Mouse (Mus musculus) mesoderm, embryonic 11.5 days (tissue): Measurements from ENCODE around the gene Nhlh1.
A peak's percentile ranks its signal among the peaks of the same experiment; 100 is the strongest.

Experiments
- DNase-seq: peaks from one replicate; pipeline ENCODE4 v3.0.0-alpha.2; 2012; ENCODE audit warnings: low read depth, low spot score

Nhlh1 gene

GRCm38 (mm10) chr1:172057491-172057921 lies at the start of gene Nhlh1:
Gene Nhlh1 (minus strand): TSS chr1:172057573.
- no peak for DNase-seq

DNA sequence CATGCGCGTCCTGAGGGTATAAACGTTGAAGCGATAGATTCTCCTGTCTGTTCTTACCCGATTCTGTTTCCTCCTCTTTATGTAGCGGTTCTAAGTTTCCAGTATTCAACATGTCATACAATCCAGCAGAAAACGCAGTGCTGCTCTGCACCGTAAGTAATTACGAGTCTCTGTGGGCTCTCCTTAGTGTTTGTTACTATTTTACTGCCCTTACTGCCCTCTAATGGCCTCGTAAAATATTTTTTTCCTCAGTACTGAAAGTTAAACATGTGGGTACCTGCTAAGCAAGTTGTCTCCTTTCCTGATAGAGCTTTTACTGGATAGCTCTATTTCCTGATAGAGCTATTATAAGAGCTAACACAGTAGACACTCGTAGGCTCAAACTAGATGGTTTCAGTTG lies 47.7 kb upstream of the Nhlh1 start:
- no peak for DNase-seq

DNA sequence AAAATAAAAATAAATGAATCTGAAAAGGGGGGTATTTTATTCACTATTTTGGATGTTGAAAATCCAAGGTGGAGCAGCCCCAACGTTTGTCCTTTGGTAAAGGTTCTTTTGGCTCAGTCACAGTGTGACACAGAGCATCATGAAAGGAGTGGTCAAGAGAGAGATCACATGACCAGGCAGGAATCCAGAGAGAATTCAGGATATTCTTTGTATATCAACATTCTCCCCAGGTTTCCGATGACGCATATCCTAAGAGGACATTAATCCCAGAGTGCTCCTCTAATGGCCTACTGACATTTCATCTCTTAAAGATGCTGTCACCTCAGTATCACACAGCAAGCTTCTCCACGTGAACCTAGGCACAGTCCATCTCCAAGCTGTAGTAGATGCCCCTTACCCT lies 46.2 kb upstream of the Nhlh1 start:
- DNase-seq, result no peak

DNA sequence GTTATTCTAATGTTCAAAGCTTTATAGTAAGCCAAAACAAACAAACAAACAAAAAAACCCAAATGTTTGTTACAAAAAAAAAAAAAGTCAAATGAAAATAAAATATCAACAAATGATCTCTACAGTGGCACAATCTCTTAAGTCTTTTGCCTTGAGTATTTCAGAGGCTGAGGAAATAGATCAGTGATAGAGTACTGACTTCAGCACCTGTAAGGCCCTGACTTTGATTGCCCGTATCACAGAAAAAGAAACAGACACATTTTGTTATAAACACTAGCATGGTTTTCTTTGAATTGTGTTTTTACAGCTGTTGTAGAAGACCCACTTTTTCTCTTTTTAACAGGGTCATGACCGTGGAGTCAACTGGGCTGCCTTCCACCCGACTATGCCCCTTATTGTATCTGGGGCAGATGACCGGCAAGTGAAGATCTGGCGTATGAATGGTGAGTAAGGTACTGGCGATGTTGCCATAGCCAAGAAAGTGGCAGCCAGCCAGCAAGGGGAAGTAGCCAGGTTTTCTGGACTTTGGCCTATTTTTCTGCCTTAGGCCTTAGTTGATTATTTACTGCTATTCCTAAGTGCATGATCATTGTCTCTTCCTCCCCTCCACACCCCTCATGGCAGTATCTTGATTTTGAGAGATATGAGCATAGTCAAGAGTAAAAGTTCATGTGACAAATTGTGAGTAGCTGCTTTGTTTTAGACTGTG lies 42.1 kb upstream of the Nhlh1 start:
- DNase-seq, result no peak

- peak; percentile 17 for DNase-seq
These were observed 37.8 kb upstream of the Nhlh1 start for GRCm38 (mm10) chr1:172095202-172095601.

DNA sequence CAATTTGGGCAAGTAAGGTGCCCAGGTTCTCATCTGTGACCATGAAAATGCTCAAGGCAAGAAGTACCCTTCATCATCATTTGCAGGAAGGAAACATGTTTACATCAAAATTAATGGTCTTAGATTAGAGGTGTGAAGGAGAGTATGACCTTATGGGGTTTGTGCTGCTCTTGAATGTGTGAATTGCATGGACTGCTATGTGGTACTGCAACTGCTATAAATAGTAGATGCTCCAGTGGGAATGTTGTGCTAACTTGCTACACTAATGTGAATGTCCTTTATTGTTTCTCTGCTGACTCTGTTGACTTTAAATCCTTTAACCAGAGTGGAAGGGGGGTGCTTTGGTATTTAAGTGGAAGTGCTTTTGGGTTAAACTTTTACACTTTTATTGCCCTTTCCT lies 36.9 kb upstream of the Nhlh1 start:
- no peak for DNase-seq

DNA sequence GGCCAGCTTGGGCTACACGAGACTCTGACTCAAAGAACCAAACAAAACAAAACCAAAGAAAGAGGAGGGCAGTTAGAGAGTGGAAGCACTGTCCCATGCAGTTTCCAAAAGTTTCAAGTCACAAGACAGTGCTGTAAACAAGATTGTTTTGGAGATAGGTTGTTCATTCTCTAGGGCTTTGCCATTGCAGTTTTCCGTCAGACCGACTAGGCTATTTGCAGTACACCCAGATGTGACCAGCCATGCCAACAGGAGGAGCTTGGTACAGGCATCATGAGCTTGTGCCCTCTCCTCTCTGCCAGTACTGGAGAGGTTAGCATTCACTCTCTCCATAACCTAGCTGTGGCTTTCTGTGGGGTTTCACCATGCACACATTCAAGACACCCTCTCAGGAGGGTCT lies 36.1 kb upstream of the Nhlh1 start:
- DNase-seq, result no peak

DNA sequence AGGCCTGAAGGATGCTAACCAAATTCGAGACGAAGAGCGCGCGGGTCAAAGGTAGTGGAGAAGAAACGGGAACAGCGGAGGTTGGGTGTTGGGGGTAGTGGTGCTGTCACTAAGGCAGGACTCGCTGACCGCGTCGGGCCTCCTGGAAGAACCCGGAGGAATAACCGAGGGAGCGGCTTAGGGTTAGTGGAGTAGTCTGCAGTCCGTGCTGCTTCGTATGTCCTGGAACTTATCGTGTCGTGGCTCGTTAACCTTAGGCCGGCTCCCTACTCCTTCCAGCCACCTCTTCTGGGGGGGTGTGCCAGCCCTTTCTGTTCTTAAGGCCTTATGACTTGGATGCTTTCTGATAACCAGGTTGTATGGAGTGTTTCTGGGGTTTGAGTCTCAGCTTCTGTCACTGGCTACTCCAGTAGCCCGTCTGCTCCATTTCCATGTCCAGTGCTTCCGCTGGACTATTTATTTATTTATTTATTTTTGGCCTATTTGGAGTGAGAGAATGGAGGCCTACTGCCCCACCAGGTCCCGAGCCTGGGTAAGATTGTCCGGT lies 25.6 kb upstream of the Nhlh1 start:
- DNase-seq, result no peak

GRCm38 (mm10) chr1:172082101-172082898 lies 24.9 kb upstream of the Nhlh1 start, which contains the start of the genes Copa and Ncstn:
Gene Copa (plus strand): TSS chr1:172082529.
Gene Ncstn (minus strand): TSS chr1:172082795.
- DNase-seq, result peak; percentile 95

DNA sequence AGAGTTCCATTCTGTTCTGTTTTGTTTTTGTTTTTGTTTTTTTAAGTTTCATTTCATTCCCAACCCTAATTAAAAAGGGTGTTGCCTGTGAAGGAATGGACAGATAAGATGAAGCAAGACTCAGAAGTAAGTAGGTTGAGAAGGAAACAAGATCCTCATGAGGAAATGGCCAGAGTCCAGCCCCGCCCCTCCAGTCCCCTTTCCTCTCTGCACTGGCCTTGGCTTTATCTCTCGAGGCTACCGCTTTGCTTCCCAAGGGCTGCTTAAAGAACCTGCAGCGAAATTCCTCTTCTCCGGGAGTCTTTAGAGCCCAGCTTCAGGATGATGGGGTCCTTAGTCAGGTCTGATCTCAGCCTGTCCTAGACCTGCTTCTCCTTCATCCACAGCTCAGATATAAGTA lies 20.6 kb upstream of the Nhlh1 start:
- DNase-seq, result no peak

DNA sequence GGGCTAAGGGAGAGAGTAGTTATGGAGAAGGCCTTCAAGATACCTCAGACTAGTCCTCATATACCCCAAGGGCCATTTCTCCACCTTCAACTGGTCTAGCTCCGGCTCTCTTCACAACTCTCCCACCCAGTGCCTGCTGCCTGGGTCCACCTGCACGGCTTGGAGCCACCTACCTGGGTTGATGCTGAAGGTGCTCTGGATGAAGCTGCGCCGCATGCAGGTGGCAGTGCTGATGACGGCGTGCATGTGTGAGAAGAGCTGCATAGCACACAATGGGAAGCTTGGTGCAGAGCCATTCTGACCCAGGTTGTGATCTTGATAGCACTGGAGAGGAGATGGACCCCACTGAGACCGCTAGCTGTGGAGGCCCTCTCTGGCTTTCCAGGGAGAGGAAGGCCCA lies 15.2 kb upstream of the Nhlh1 start:
- DNase-seq, result no peak

DNA sequence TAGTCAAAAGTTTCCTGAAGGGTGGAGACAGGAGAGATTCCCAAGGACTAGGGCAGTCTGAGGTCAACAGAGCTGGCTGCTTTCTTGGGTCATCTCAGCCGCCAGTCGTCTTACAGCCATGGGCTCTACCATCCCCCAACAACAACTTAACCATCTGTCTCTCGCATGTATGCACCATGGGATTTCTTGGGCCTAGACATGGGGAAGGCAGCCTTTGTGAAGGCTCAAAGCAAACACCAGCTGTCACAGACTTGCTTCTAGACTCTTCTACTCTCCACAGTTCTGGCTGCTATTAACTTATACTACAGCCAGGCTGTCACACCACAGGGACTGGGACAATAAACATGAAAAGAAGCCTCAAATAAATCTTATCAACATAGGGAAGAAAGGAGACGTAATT lies 14.2 kb upstream of the Nhlh1 start:
- no peak for DNase-seq

- DNase-seq, result no peak
These were observed 12.9 kb upstream of the Nhlh1 start for GRCm38 (mm10) chr1:172070227-172070626.

DNA sequence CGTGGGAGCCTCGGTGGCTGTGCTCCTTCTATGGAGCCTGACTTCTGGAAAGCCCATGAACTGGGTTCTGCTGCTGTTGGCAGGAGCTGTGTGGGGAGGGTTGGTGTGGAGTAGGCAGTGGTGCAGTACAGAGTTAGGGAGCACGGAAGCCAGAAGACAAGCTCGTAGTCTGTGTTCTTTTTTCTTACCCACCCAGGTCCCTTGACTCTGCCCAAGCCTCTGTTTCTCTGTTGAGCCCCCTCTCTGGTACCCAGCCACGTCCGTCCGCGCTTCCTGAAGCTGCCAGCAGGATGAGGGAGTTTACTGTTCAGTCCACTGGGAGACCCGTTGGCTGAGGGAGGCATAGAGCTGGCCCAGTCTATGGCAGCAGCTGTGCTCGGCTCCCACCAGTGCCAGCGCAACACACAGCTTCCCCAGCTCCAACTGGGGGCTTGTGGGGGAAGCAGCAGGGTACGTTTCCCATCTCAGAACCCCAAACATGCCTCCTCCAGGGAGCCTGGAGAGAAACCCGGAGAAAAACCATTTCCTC lies 7.3 kb upstream of the Nhlh1 start:
- no peak for DNase-seq

GRCm38 (mm10) chr1:172063291-172064023 lies 6.1 kb upstream of the Nhlh1 start:
- DNase-seq, result no peak

GRCm38 (mm10) chr1:172062101-172062500 lies 4.7 kb upstream of the Nhlh1 start:
- DNase-seq, result no peak

- DNase-seq, result no peak
These were observed 3.8 kb upstream of the Nhlh1 start for GRCm38 (mm10) chr1:172061217-172061616.

DNA sequence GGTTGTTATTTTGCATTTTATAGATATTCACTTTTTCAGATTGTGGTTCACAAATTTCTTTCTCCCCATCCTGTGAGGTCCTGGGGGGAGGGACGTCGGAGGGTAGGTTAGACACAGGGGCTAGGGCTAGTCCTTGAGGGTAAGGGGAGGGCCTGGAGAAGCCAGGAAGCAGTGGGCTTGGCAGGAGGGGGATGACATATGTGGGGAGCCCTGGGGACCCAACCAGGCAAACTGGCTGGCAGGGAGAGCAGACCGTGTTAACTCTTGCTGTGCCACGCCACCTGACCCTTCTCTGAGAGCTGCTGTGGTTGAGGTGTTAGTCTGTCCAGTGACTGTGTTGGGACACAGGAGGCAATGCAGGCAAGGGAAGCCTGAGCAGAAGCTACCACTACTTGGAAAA lies 3.3 kb upstream of the Nhlh1 start:
- no peak for DNase-seq

DNA sequence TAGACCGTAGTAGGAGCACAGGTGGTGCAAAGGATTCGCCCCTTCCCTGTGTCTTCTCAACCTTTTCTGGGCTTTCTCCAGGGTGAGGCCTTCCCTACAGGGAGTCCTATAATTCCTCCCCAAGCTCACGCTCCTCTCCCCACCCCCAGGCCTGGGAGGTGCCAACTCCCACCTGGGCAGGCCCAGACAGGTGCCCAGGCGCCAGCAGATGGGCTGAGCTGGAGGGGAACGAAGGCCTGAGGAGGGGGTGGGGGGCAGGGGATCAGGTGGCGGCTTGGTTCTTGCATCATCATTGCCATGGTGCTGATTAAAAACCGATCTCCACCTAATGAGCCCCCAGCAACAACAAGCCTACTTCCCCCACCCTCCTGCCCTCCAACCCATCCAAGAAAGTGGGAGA lies 1.5 kb upstream of the Nhlh1 start:
- DNase-seq, result no peak

- DNase-seq, result no peak
These were observed 948 bp upstream of the Nhlh1 start for GRCm38 (mm10) chr1:172058321-172058720.

DNA sequence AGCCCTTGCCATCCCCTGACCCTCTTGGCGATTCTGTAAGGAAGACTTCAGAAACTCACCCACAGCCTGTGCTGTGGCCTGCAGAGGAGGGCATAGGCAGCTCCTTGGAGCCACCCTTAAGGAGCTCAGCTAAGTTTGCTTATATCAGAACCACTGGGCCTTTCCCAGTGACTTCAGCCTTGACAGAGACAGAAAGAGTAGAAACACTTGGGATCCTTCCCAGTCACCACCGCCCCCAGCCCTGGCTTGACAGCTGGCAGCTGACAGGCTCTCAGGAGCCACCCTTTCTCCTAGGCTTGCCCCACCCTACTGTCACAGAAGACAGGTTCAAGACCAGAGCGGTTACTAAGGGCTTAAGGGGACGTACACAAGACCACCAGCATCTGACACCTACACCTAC lies 1.1 kb downstream of the Nhlh1 start:
- DNase-seq, result no peak
